Mouse (Mus musculus): Measurements from ENCODE around the gene Rsbn1l. TPM values are rescaled to one million over a fixed set of nuclear protein-coding genes. Genes with fewer than 3 reads are reported as not detected.

The Rsbn1l gene
- polyA plus RNA-seq, 1 experiment from 2014 or later: 5.7 TPM

DNA sequence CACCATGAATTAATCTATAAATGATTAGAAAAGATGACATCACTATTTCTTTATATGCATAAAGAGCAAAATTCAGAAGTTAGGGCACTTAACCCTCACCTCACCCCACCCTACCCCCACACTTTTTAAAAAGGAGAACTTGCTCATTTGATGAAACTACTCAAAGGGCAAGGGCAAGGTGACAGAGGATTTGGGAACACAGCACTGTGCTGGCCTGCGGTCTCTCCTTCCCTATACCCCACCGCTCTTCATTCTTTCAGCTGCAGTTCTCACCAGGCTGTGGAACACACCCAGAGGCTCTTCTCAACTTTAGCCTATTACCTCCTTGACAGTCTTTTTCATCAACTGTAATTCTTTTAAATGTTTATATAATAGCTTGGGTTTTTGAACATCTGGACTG is 109.2 kb downstream of the Rsbn1l start:
- Histone ChIP-seq H3K9ac (replicated peaks) (no peak overlapping the region), H3K4me3 (replicated peaks) (no peak overlapping the region), H3K4me2 (replicated peaks) (no peak overlapping the region), H3K36me3 (no peaks in the 10 kb centered on the region), H3K27me3 (no peaks in the 10 kb centered on the region), H3K27ac (no peak overlapping the region), H3K4me1 (replicated peaks) (no peaks in the 10 kb centered on the region), H3K9me3 (no peaks in the 10 kb centered on the region)
- 96% methylated on average over 2 of the region's 2 CpGs for WGBS
- no peak for ATAC-seq

DNA sequence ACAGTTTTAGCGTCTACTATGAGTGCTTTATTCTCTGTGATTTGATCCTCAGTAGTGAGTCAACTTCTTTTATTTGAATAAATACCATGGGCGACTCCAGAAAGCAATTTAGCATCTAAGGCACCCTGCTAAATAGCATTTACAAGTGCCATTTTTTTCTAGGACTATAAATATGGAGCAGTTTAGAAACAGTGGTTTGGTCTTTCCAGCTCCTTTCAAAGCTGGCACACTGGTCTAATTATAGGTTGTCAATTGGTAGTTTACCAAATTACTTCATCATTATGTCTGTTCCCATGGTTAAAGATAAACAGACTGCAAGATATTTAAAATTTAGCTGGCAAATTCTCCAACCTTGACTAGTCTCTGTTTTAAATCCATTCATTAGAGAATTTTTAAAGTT is 112.4 kb downstream of the Rsbn1l start:
- H3K9ac ChIP-seq (replicated peaks): no peak overlapping the region
- H3K36me3 ChIP-seq: no peaks in the 10 kb centered on the region
- no peak overlapping the region for H3K27ac ChIP-seq
- WGBS: 73% methylated on average over 2 of the region's 2 CpGs
- H3K4me1 ChIP-seq (replicated peaks): no peaks in the 10 kb centered on the region
- no peak for ATAC-seq
- no peak overlapping the region for H3K4me3 ChIP-seq (replicated peaks)
- H3K27me3 ChIP-seq: no peaks in the 10 kb centered on the region
- no peak overlapping the region for H3K4me2 ChIP-seq (replicated peaks)
- H3K9me3 ChIP-seq: no peaks in the 10 kb centered on the region

DNA sequence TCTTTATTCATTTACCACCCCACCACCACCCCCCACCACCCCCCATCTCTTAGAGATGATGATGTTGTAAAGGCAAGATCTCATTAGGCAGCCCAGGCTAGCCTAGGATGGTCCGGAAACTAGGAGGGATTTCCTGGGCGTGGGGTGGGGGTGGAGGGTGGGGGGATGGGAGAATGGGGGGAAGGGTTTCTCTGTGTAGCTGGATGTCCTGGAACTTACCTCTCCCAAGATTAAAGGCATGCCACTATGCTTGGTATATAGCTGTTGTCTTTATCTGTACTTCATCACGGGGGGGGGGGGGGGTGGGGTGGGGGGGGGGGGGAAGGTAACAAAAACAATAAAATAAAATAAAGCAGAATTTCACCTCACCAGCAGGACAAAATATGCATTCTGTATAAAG is 112.8 kb downstream of the Rsbn1l start:
- H3K9ac ChIP-seq (replicated peaks): no peak overlapping the region
- no peak overlapping the region for H3K4me3 ChIP-seq (replicated peaks)
- no peak for ATAC-seq
- no peaks in the 10 kb centered on the region for H3K27me3 ChIP-seq
- H3K36me3 ChIP-seq: no peaks in the 10 kb centered on the region
- no peak overlapping the region for H3K27ac ChIP-seq
- WGBS: 77% methylated on average over 2 of the region's 3 CpGs
- no peaks in the 10 kb centered on the region for H3K9me3 ChIP-seq
- H3K4me2 ChIP-seq (replicated peaks): no peak overlapping the region
- H3K4me1 ChIP-seq (replicated peaks): no peaks in the 10 kb centered on the region

Other genes starting within 250 kb of the Rsbn1l start
- 23.2 and 23.3 TPM in 2 replicates for gene Phtf2, start 74.3 kb downstream of the Rsbn1l start, polyA plus RNA-seq (2015; fragmentation: Nextera tagmentation; extraction: Ambion mirVana)
- gene Tmem60, start 74.2 kb downstream of the Rsbn1l start, polyA plus RNA-seq (2015; fragmentation: Nextera tagmentation; extraction: Ambion mirVana): 68.9 and 71.4 TPM in 2 replicates
- 29.1 TPM in 2 replicates for gene Ptpn12, start 99.5 kb upstream of the Rsbn1l start, polyA plus RNA-seq (2015; fragmentation: Nextera tagmentation; extraction: Ambion mirVana)
- gene Gsap, start 229.9 kb upstream of the Rsbn1l start, polyA plus RNA-seq (2015; fragmentation: Nextera tagmentation; extraction: Ambion mirVana): 4.7 and 6.4 TPM in 2 replicates

Measured in midbrain, embryonic 13.5 days (tissue).